Mouse (Mus musculus): Measurements from ENCODE around the gene Rabggta.
A peak's percentile ranks its signal among the peaks of the same experiment; 100 is the strongest.

The Rabggta gene

DNA sequence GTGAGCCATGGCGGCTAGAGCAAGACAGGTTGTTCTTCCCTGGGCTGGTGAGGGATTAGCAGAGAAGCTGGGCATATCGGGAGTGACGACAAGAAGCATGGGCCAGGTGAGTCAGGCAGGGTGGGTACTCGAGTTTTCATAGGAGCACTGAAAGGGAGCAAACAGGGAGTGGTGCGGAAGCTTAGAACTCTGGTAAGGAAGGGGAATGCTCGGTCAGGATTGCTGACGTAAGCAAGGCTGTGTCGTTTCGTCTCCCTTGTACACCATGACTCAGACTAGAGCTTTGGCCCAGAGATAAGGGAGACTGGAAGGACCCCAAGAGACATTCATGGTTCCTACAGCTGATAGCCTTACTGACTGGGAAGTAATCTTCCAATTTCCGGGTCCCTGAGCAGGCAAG is 11.8 kb upstream of the Rabggta start:
- no peak for DNase-seq (ENCODE audit: low spot score in 2 of 2)

DNA sequence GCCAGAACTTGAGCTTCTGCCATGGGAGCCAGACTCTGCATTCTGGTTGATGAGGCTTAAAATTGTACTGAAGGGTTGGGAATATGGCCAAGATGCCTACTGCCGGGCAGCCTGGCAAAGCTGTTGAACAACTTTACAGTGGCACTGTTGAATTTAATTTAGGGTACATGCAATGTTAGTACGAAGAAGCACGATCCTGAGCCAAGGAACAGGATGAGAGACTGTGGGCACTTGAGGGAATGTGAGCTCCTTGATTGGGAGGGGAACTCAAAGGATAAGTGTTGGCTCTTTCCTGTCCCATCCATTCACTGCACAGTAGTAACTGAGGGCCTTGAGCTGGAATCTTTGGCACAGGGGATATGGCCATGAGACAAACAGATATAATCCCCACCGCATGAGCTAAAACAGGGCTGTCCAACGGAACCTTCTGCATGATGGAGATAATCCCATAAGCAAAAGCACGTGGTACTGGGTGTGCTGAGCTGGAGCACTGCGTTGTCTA is 8.5 kb upstream of the Rabggta start:
- peak in 1 of 2 experiments; percentile 30 for DNase-seq (ENCODE audit: low spot score in 2 of 2)

DNA sequence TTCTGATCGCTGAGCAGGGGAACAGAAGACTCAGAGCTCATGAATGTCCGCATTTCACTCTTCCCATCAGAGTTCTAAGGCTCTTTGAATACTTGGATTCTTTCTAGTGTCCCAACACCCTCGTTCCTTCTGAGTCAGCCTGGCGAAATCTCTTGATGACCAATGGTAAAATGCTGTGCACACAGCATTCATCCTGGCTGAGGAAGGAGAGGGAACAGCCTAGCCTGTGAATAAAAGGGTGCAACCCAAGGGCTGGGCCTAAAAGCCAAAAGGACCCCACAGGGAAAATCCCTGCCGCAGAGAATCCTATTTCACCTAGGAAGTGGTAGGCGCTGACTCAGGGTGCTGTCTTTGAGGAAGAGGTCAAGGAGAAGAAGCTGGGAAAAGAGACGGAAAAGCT is 8.1 kb upstream of the Rabggta start:
- DNase-seq (ENCODE audit: low spot score in 2 of 2), result no peak

DNA sequence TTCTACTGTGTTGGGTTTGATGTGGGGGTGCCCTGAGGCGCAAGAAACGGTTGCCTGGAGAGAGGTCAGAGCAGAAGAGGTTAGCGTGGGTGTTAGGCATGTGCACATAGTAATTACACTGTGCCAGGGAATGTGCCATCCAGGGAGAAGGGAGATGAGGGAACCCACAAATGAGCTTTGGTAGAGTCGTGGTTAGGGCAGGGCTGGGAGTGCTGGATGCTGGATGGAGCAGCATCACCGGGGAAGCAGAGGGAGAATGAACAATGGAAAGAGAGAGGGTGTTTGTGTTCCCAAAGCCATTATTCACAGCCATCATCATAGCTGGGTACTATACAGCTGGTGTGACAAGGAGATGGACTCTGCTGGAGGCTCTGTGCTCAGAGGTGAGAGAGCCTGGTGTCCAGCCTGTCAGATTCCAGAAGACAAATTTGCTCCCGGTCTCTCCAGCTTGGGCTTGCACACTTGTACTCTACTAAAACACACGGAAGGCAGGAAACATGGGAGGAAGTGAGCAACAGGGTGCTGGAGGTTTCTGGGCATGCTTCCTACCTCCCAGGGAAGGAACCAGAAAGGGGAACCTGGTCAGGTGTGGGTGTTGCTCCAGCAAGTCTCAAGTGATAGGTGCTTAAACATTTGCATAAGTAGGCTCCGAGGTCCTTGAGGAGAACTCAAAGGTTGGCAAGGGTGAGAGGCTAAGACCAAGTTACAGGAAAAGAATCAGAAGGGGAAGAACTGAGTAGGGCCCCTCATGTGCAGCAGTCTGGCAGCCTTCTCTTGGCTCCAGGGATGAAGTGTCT is 6.0 kb upstream of the Rabggta start:
- DNase-seq (ENCODE audit: low spot score in 2 of 2), result no peak

DNA sequence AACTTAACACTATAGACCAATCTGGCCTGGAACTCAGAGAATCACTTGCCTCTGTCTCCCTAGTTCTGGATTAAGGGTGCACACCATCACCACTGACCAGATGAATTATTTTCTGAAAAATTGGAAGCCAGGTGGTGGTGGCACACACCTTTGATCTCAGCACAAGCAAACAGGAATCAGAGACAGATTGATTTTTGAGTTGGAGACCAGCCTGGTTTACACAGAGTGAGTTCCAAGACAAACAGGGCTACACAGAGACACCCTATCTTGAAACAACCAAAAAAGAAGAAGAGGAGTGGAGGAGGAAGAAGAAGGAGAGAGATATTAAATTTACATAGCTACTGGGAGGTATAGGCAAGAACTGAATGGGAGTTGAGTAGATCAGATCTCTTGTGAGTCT is 4.2 kb upstream of the Rabggta start:
- DNase-seq (ENCODE audit: low spot score in 2 of 2), result no peak

DNA sequence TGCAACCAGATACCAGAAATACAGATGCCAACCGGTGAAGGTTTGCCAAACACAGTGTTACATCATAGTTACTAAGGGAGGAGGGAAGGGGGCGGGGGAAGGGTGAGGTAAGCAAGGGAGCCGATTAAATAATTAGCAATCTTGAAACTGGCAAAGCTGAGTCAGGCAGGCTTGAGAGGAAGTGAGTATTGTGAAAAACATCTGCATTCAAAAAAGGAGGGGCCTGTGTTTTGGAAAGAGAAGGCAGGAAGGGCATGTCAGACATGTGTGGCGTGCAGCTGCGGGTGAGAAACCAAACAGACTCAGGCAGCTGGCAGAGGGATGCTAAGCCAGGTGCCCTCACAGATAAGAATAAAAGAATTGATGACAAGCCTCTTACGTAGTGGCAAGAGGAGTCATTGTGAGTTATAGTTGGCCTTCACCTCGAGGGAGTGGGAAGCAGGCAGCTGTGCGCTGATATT is 2.4 kb upstream of the Rabggta start:
- no peak for DNase-seq (ENCODE audit: low spot score in 2 of 2)

DNA sequence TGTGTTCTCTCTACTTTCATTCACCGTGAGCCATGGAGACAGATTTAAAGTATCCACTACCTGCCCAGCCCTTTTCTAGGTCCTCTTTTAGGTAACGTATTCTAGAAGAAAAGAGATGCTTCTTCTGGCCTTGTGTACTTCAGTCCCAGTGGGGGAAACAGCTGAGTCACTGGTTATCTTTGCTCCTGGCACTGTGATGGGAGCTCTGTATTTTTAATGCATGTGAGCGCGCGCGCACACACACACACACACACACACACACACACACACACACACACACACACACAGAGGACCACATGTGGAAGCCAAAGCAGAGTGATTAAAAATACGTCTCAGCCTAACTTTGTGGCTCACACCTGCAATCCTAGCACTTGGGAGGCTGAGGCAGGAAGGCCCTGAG is 1.4 kb upstream of the Rabggta start:
- no peak for DNase-seq (ENCODE audit: low spot score in 2 of 2)

DNA sequence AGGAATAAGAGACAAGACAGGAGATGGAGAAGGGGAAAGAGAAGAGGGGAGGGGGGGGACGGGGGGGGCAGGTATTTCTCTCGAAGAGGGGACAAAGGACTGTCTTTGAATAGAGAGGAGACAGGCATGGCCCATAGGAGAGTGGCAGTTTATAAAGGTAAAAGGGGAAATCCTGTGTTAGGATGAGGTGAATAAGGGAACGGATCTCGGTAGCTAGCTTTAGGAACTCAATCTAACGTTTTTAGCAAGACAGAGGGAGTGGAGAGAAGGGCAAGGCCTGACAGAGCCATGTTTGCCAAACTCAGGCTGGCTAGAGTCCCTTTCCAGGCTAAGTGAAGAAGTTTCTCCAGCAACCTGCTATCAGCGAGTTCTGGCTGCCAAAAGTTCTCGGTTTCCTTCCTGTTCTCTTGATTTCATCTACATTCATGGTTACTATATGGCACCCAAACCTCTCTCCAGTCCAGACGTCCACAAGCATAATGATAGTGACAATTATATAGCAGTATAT is 429 bp upstream of the Rabggta start:
- no peak for DNase-seq (ENCODE audit: low spot score in 2 of 2)

DNA sequence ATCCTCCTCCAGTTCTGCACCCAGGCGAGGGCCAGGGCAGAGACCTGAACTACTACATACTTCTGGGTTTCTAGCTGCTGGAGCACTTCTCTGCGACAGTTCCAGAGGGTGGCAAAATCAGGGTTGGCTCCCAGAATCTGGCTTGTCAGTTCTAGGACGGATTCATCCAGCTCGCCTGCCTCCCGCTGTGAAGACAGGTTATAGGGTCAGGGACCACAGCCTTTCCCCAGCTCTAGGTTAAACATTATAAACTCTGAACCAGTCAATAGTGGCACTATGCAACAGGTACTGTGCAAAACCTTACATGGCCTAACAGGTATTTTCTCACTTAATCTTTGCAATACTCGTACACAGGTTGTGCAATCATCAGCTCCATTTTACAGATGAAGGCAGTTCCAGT is 987 bp downstream of the Rabggta start:
- no peak for DNase-seq (ENCODE audit: low spot score in 2 of 2)

DNA sequence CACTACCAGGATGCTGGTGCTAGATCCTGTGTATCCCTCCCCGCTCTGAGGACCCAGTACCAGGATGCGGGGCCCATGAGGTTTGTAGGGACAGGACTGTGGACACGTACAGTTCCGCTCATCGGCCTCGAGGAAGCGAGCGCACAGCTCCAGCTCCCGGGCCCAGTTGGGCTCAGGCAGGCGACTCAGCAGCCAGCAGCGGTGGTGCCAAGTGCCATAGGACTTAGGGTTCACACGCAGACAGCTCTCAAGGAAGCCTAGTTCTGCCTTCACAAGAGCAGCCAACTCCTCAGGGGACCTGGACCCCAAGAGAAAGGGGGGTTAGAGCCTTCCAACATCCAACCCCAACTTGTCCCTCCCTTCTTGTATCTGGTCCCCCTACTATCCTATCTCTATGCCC is 1.4 kb downstream of the Rabggta start:
- DNase-seq (ENCODE audit: low spot score in 2 of 2), result no peak

DNA sequence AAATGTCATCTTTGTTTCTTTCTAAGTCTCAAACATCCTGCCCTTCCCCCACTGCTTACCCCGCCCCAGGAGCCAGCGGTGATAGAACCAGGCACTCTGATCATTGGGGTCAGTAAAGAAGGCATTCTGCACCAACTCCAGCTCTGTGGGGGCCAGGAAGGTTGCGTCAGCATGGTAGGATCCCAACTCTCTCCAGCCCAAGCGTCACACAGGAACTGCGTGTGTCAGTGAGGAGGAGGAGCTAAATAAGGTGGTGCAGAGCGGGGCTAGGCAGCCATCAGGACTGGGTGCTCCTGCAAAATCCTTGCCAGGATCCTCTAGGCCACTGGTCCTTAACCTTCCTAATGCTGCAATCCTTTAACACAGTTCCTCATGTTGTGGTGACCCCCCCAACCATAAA is 2.3 kb downstream of the Rabggta start:
- no peak for DNase-seq (ENCODE audit: low spot score in 2 of 2)

DNA sequence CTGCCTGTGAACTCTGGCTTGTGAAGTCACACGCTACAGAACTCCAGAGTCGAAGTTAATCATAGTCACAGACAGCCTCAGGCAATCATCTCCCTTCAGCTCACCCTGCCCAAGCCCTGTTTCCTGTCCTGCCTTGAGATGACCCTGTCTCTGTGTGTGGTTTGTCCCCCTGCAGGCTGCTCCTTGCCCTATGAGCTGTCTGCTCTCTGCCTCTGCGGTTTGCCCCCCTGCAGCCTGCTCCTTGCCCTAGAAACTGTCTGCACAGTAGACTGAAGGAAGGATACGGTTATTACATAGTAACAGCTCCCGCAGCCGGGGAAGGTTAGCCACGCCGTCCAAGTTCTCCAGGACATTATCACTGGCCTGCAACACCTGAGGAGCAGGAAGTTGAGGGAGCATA is 5.2 kb downstream of the Rabggta start:
- no peak for DNase-seq (ENCODE audit: low spot score in 2 of 2)

DNA sequence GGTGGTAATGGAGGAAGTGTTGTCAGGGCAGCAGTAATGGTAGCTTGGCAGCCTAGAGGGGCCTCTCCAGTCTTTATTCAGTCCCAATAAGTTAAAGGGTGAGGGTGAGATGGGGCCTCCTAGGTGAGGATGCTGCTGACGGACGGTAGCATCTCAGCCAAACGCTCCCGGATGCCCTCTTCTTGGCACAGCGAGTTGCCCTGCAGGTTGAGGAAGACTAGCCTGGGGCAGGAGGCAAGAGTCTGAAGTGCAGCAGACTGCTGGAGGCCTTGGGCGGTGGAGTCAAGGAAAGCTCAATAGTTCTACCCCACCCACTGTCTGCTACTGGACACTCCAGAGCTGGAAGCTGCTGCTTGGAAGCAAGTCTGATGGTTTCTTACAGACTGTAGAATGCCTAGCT is 5.8 kb downstream of the Rabggta start:
- DNase-seq (ENCODE audit: low spot score in 2 of 2), result no peak

DNA sequence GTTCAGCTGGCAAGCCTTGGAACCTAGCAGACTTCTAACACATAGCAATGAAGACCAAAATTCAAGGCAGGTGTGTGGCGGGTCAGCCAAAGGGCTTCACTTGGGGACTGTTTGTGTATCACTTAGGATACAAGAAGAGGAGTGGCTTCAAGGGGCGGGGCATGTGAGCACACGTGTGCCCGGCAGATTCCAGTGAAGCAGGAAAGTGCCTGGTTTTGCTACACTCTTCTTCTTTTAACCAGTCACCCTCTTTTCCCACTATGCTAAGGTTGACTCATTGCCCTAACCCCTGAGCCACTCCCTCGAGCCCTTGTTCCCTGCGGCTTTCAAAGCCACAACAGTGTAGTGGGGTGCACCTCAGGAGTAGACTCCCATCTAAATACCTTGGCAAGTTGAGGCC is 7.2 kb downstream of the Rabggta start:
- DNase-seq (ENCODE audit: low spot score in 2 of 2), result no peak

DNA sequence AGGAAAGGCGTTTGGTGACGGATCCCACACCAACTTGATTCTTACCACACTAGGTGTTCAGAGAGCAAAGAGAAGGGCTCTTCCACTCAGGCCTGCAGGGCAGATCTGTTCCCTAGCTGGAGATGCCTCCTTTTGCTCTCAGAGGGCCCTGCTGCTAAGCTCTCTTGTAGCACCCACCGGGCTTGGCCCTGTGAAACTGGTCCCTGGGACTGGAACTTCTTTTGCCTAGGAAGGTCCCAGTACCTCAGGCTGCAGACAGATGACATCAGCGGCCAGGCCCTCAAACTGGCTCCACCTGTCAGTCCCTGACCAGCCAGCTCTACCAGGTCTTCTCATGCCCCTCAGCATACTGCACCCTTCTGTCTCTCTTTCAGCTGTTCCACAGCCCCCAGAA is 8.3 kb downstream of the Rabggta start, which contains the start of gene Tgm1:
TSS of gene Tgm1 (minus strand) at position 198 of the 394 bp plus-strand sequence.
- no peak for DNase-seq (ENCODE audit: low spot score in 2 of 2)

DNA sequence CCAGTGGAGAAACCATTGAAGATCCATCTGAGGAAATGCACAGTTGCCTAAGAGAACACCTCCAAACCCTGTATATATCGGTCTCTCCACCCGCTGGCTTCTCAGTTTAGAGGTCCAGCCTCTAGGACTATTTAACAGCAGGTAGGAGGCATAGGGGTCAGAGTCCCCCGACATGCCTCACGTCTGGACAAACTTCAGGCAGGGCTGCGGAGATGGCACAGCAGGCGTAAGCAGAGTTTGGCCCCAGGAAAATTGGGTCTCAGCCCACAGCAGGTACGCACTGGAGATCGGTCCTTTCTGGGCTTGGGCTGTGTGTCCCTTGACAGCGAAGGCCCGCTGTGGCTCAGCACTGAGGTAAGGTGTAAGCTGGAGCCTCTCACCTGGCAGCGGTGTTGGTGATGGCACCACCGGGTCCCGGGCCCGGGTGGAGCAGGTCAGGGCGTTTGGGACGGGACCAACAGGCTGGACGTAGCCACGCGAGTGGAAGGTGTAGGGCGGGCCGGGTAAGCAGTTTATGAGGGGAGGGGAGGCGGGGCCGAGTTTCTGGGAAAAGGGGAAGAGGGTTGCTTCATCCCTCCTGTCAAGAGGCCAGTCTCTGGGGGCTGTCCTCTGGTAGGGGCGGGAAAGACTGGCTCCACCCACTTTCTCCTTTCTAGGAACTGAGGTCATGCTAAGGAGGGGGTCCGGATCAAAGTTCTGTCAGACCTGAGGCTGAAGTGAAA is 8.9 kb downstream of the Rabggta start:
- no peak for DNase-seq (ENCODE audit: low spot score in 2 of 2)

DNA sequence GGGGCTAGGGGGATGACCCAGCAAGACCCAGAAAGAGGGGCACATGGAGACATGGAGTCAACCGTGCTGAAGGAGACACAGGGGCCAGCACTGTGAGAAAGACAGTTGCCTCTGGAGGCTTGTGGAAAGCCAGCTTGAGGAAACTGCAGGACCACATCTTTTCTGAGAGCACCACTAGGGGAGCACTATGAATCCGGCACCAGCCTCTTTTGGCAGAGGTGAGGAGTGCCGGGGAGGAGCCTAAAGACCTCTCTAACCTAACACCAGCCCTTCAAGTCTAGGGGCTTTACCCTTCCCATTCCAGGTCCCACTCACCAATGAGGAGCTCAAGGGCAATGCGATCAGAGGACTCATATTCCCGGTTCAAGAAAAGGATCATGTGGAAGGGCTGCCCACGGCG is 10.3 kb downstream of the Rabggta start:
- no peak for DNase-seq (ENCODE audit: low spot score in 2 of 2)

DNA sequence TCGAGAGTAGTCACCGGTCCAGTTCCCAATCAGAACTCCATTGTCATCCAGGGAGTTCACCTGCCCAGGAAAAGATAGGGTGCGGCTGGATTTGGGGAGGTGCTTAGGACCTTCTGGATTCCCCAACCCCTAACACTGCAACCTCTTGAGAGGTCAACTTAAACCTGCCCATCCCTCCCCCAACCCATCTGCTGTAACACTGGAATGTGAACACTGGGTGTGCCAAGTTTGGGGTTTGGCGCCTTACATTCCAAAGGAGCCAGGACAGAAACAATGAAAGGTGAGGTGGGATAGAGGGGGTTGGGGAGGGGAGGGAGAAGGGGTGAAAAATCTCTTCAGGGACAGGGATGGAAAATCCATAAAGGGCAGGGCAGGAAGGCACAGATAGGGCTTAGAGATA is 12.6 kb downstream of the Rabggta start:
- no peak for DNase-seq (ENCODE audit: low spot score in 2 of 2)

DNA sequence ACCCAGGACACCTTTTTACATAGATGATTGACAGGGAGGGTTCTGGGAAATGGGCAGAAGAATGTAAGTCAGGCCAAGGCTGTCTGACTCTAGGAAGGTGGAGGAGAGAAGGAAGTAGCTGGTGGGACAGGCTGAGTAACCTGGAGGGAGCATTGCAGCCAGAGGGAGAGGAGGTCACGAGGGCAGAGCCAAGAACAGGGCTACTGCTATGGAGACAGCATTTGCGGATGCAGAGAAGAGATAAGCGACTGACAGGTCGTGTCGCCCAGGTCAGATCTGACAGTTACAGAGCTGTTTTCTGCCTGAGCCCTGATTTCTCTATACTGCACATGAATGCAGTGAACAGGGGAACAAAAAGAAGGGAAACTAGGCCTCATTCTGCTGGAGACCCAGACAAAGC is 14.7 kb downstream of the Rabggta start:
- no peak for DNase-seq (ENCODE audit: low spot score in 2 of 2)

DNA sequence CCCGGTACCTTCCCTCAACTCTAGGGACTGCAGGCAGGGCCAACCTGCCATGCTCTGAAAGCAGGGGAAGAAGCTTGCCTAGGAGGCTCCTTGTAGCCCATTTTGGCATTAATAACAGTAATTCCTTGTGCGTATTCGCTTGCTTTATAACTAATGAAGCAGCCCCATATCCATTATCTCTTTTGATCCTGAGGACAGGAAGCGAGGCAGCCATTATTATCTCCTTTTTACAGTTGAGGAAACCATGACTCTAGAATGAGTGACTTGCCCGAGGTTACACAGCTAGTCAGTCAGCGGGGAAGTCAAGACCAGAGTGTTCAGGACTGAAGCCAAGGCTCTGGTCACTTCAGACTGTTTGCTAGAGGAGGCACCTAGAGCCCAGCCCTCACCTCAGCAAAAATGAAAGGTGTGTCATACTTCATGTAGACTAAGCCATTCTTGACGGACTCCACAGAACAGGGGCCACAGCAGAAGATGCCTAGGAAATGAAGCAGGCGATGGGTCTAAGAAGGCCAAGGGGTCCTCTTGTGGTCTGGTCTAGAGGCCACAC is 15.9 kb downstream of the Rabggta start:
- no peak for DNase-seq (ENCODE audit: low spot score in 2 of 2)

DNA sequence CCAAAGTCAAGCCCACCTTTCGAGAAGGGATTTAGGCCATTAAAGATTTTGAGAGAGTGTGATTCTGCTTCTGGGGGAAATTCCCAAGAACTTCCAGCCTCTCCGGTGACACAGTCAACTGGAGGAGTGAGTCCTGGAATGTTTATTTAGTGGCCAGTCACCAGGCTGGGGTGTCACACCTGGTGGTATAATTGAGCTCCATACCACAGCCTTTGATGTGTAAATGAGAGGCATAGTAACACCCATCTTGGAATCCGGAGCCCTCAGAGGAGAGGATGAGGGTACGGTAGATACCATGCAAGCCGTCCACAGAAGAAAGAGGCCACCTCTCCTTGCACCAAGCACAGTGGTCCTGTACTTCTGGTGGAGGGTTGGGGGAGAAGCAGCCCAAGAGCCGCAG is 19.3 kb downstream of the Rabggta start:
- DNase-seq (ENCODE audit: low spot score in 2 of 2), result no peak

DNA sequence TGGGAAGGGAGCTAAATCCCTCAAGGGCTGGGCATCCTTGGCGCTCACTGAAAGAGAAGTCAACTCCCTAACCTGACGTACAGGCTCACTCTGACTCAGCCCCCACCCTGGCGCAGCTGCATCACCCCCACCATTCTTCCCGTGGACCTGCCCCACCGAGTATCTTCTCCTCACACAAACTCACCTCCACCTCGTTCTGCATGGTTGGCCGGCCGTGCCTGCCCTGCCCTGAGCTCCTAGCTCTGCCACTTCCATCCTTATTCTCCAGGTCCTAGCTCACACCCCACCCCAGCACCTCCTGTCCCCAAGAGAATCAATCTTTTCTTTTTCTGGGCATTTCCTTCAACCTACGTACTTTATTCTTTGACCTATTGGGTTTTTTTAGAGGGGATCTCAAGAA is 20.9 kb downstream of the Rabggta start:
- no peak for DNase-seq (ENCODE audit: low spot score in 2 of 2)

DNA sequence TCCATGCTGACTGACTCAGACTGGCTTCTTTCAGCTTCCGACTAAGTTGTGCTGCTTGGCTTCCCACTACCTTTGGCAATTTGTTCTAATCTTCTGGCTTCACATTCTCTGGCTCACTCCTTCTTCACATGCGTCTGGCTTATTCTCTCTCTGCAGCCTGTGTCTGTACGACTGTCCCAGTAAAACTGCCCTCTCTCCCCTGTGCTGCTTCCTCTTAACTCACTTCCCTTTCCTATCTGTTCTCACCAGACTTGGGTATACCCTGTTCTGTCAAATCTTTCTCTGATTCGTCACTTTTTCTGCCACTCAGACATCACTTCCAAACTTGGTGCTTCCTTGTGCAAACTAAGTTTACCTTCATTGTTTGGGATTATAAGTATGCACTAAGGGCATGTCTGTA is 24.8 kb downstream of the Rabggta start:
- no peak for DNase-seq (ENCODE audit: low spot score in 2 of 2)
